Mouse (Mus musculus) myocyte (in vitro differentiated cells): ENCODE results near the gene Akt1. TPM values are rescaled to one million over a fixed set of nuclear protein-coding genes. Genes with fewer than 3 reads are reported as not detected.

ENCODE experiments used
- H3K27me3 ChIP-seq: one replicate; pipeline ENCODE4 v1.6.1; 2011; ENCODE audit not compliant: control insufficient read depth, insufficient read depth, insufficient read length
- H3K36me3 ChIP-seq: one replicate; pipeline ENCODE4 v1.6.1; 2011; ENCODE audit not compliant: control insufficient read depth, insufficient read depth
- H3K4me2 ChIP-seq: one replicate; pipeline ENCODE4 v1.6.1; 2011; ENCODE audit warnings: low read depth, control low read depth
- H3K4me3 ChIP-seq: one replicate; pipeline ENCODE4 v1.5.1; 2011; ENCODE audit warnings: mild to moderate bottlenecking, control low read depth, moderate library complexity
- H3K79me2 ChIP-seq: one replicate; pipeline ENCODE4 v1.6.1; 2011; ENCODE audit not compliant: control insufficient read depth, insufficient read depth
- H3ac ChIP-seq: one replicate; pipeline ENCODE4 v1.6.1; 2011; ENCODE audit not compliant: control insufficient read depth, insufficient read length
- CEBPB ChIP-seq: IDR thresholded peaks from 2 replicates; pipeline ENCODE4 v1.6.1; 2011; ENCODE audit warnings: mild to moderate bottlenecking, moderate library complexity; ENCODE audit not compliant: poor library complexity, insufficient read depth, severe bottlenecking
- E2F4 ChIP-seq: IDR thresholded peaks from one replicate; pipeline ENCODE4 v1.6.1; 2011; ENCODE audit warnings: mild to moderate bottlenecking, control low read depth, moderate library complexity; ENCODE audit not compliant: insufficient read depth
- MAX ChIP-seq: IDR thresholded peaks from one replicate; pipeline ENCODE4 v1.6.1; 2011; ENCODE audit warnings: low read depth, mild to moderate bottlenecking, control low read depth
- MYOD1 ChIP-seq, 3 experiments: IDR thresholded peaks; one replicate each; pipeline ENCODE4 v1.6.1; 2011; ENCODE audit warnings: control low read depth in 2 of 3, low read depth in 2 of 3, mild to moderate bottlenecking in 2 of 3, moderate library complexity in 1 of 3; ENCODE audit not compliant: insufficient read length in 2 of 3, control insufficient read depth in 1 of 3
- MYOG ChIP-seq, 3 experiments: IDR thresholded peaks; one replicate each; pipeline ENCODE4 v1.6.1; 2011; ENCODE audit warnings: control low read depth in 2 of 3, low read depth in 2 of 3, mild to moderate bottlenecking in 2 of 3; ENCODE audit not compliant: insufficient read length in 2 of 3, control insufficient read depth in 1 of 3, insufficient read depth in 1 of 3
- POLR2A ChIP-seq: IDR thresholded peaks from one replicate; pipeline ENCODE4 v1.6.1; 2011; ENCODE audit warnings: low read depth, mild to moderate bottlenecking, control low read depth, moderate library complexity; ENCODE audit not compliant: insufficient read length
- POLR2AphosphoS2 ChIP-seq: IDR thresholded peaks from one replicate; pipeline ENCODE4 v1.6.1; 2011; ENCODE audit warnings: low read depth, control low read depth; ENCODE audit not compliant: insufficient read length
- REST ChIP-seq: IDR thresholded peaks from one replicate; pipeline ENCODE4 v1.6.1; 2011; ENCODE audit warnings: mild to moderate bottlenecking, control low read depth, moderate library complexity; ENCODE audit not compliant: insufficient read depth, insufficient read length
- SRF ChIP-seq: IDR thresholded peaks from one replicate; pipeline ENCODE4 v1.6.1; 2011; ENCODE audit warnings: low read depth; ENCODE audit not compliant: control insufficient read depth, insufficient read length
- TCF12 ChIP-seq: IDR thresholded peaks from one replicate; pipeline ENCODE4 v1.6.1; 2011; ENCODE audit warnings: mild to moderate bottlenecking, control low read depth; ENCODE audit not compliant: poor library complexity, insufficient read depth, severe bottlenecking
- TCF3 ChIP-seq: IDR thresholded peaks from one replicate; pipeline ENCODE4 v1.6.1; 2011; ENCODE audit warnings: low read depth, control low read depth; ENCODE audit not compliant: insufficient read length
- USF1 ChIP-seq: IDR thresholded peaks from one replicate; pipeline ENCODE4 v1.6.1; 2011; ENCODE audit warnings: low read depth, mild to moderate bottlenecking, control low read depth, moderate library complexity
- polyA plus RNA-seq: library from polyadenylated mRNA; unstranded; fragments of >200 nt; fragmentation: generic; extraction: Trizol; gene quantifications from one replicate; pipeline ENCODE4 v1.2.1, GENCODE M21; 2012; ENCODE audit warnings: missing spikeins

The Akt1 gene
- polyA plus RNA-seq, 1 experiment: 352 TPM

DNA sequence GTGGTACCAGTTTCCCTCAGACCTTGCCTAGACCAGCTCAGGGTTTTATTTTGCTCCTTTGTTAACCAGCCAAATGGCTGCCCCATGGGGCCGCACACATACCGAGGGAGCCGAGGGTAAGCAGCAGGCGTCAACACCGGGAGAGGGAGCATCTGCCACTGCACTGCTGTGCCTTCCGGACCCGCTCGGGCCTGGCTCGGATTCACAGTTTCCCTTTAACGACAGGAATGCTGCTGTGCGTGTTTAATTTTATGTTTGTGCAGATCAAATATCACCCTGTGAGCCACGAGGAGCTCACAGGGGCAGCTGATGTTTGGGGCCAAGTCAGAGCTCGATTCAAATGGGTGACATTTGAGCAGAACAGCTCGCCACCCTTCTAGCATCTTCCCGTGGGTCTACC is 25.8 kb upstream of the Akt1 start:
- H3K79me2 ChIP-seq: no peaks in the 10 kb centered on the region
- H3K4me2 ChIP-seq: peak overlapping the region; percentile 45
- no peaks in the 10 kb centered on the region for H3K27me3 ChIP-seq
- TF ChIP-seq CEBPB (no peak), MYOD1 (IDR thresholded peaks at IDR 0.05; ENCODE audit: control insufficient read depth in 1 of 3, insufficient read length in 2 of 3, low read depth in 2 of 3) (peak in 2 of 3 experiments; percentile 19 to 64), MYOG (IDR thresholded peaks at IDR 0.05; ENCODE audit: control insufficient read depth in 1 of 3, insufficient read depth in 1 of 3, insufficient read length in 2 of 3, low read depth in 2 of 3) (peak in 1 of 3 experiments; percentile 68)
- H3ac ChIP-seq: no peak overlapping the region
- H3K36me3 ChIP-seq: no peaks in the 10 kb centered on the region
- no peak overlapping the region for H3K4me3 ChIP-seq

DNA sequence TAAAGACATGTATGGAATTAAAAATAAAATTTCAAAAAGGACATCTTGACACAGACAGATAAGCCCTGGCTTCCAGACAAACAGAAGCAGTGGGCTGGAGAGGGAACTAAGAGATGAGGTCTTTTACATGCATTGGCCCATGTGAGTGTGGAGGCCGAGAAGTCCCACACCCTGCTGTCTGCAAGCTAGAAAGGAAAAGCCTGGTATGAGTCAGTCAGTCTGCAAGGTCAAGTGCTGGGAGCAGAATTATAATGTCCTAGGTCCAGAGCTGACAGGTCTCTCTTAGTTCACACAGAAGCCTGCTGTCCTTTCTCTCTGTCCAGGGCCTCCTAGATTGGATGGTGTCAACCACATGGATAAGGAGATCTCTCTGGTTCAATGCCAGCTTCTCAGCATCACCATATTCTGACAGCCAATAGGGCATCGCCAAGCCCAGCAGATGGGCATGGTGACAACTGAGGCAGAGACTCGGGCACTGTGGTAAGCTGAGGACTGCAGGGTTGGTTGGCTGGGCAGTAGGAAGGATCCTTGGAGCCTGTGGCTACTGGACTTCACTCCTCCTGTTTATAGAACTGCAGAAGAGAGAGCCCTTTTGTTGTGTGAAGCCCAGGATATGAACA is 22.2 kb upstream of the Akt1 start:
- Histone ChIP-seq H3K79me2 (peaks cover 3% of the 10 kb centered on the region), H3K4me2 (no peak overlapping the region), H3K27me3 (no peaks in the 10 kb centered on the region), H3K4me3 (no peak overlapping the region), H3ac (no peak overlapping the region), H3K36me3 (no peaks in the 10 kb centered on the region)
- TF ChIP-seq POLR2AphosphoS2: no peak
- TF ChIP-seq POLR2A: no peak
- TF ChIP-seq TCF12: no peak
- no peak for TF ChIP-seq USF1
- TF ChIP-seq E2F4: no peak
- TF ChIP-seq REST: no peak
- no peak for TF ChIP-seq MYOG (IDR thresholded peaks at IDR 0.05; ENCODE audit: control insufficient read depth in 1 of 3, insufficient read depth in 1 of 3, insufficient read length in 2 of 3, low read depth in 2 of 3)
- TF ChIP-seq TCF3: no peak
- no peak for TF ChIP-seq SRF
- no peak for TF ChIP-seq MAX
- TF ChIP-seq MYOD1 (IDR thresholded peaks at IDR 0.05; ENCODE audit: control insufficient read depth in 1 of 3, insufficient read length in 2 of 3, low read depth in 2 of 3): no peak
- no peak for TF ChIP-seq CEBPB

DNA sequence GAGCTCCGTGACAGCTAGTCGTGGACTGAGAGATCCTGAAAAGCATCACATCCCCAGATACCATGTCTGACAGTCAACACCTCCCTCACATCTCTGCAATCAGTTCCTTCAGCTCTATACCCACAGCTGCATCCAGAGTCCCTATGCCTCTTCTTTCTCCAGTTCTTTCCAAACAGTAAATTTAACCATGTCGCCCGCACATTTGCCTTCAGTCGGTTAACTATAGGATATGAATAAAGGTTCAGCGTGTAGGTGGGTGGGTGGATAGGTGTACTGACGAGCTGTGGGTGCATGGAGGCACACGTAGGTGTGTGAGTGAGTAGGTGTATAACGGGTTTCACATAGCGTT is 19.4 kb upstream of the Akt1 start:
- H3K36me3 ChIP-seq: no peaks in the 10 kb centered on the region
- peak overlapping the region; percentile 50 for H3ac ChIP-seq
- peak overlapping the region; percentile 81 for H3K4me3 ChIP-seq
- peaks cover 3% of the 10 kb centered on the region for H3K79me2 ChIP-seq
- TF ChIP-seq USF1 (no peak), MYOG (IDR thresholded peaks at IDR 0.05; ENCODE audit: control insufficient read depth in 1 of 3, insufficient read depth in 1 of 3, insufficient read length in 2 of 3, low read depth in 2 of 3) (no peak), TCF12 (no peak), MYOD1 (IDR thresholded peaks at IDR 0.05; ENCODE audit: control insufficient read depth in 1 of 3, insufficient read length in 2 of 3, low read depth in 2 of 3) (no peak), TCF3 (no peak), SRF (no peak), REST (no peak), MAX (no peak), E2F4 (no peak), CEBPB (no peak), POLR2AphosphoS2 (no peak), POLR2A (no peak)
- H3K4me2 ChIP-seq: peak overlapping the region; percentile 99
- no peaks in the 10 kb centered on the region for H3K27me3 ChIP-seq

DNA sequence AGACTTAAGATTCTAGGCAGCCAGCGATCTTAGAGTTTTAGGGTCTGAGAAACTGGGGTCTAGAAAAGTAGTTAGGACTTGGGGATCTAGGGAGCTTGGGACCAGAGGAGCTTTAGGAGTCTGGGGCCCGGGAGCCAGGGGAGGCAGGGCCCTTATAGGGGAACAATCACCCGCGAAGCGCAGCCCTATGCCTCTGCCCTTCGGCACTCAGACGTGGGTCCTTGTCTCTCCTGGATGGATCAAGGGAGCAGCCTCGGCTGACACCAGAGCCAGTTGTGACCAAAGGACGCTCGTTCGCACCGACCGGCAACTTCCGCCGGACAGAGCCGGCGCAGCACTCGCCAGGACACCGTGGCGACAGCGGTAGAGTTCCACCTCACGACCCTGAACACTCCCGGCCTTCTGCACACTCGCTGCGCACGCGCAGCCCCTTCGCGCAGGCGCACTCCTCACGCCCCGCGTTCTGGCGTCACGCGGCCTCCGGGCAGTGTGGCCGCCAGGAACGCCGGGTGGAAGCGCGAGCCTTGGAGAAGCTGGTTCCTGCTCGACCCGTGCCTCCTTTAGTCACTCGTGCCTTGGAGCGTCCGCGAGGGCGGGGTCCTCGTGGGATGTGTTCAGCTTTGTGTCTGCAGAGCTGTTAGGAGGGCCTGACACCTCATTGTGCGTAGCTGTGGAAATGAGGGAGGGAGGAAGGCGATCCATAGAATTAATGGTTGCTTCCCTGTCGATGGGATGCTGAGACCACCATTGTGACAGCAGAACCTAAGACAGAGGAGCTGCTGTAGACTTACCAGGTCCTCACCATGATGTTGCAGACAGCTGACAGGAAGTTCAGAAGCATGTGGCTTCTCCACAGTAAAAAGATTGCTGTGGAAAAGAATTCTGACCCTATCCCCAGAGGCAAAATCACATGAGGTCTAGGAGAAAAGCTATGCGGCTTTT is 18.8 kb upstream of the Akt1 start:
- H3K27me3 ChIP-seq: no peaks in the 10 kb centered on the region
- peak overlapping the region; percentile 99 for H3K4me2 ChIP-seq
- TF ChIP-seq TCF12 (no peak), SRF (peak; percentile 24), MYOG (IDR thresholded peaks at IDR 0.05; ENCODE audit: control insufficient read depth in 1 of 3, insufficient read depth in 1 of 3, insufficient read length in 2 of 3, low read depth in 2 of 3) (peak in 1 of 3 experiments; percentile 55), USF1 (peak; percentile 77), MYOD1 (IDR thresholded peaks at IDR 0.05; ENCODE audit: control insufficient read depth in 1 of 3, insufficient read length in 2 of 3, low read depth in 2 of 3) (peak in 1 of 3 experiments; percentile 47), TCF3 (no peak), POLR2AphosphoS2 (peak; percentile 99), E2F4 (no peak), REST (peak; percentile 0), MAX (peak; percentile 24), POLR2A (peak; percentile 100)

More for the DNA sequence above, 18.8 kb upstream of the Akt1 start:
- H3ac ChIP-seq: peak overlapping the region; percentile 50
- peak overlapping the region; percentile 81 for H3K4me3 ChIP-seq
- no peaks in the 10 kb centered on the region for H3K36me3 ChIP-seq
- peaks cover 3% of the 10 kb centered on the region for H3K79me2 ChIP-seq
